Mouse (Mus musculus) myocyte (in vitro differentiated cells): ENCODE measurements around the gene Gabrd. TPM values are rescaled to one million over a fixed set of nuclear protein-coding genes. Genes with fewer than 3 reads are reported as not detected.
"Not testable (repeated sequence)": the region's sequence is repeated elsewhere in the genome, so short reads cannot be mapped to it uniquely, and the experiment has no call there.

Experiments
- H3K27me3 ChIP-seq: one replicate; pipeline ENCODE4 v1.6.1; 2011; ENCODE audit not compliant: control insufficient read depth, insufficient read depth, insufficient read length
- H3K36me3 ChIP-seq: one replicate; pipeline ENCODE4 v1.6.1; 2011; ENCODE audit not compliant: control insufficient read depth, insufficient read depth
- H3K4me2 ChIP-seq: one replicate; pipeline ENCODE4 v1.6.1; 2011; ENCODE audit warnings: low read depth, control low read depth
- H3K4me3 ChIP-seq: one replicate; pipeline ENCODE4 v1.5.1; 2011; ENCODE audit warnings: mild to moderate bottlenecking, control low read depth, moderate library complexity
- H3K79me2 ChIP-seq: one replicate; pipeline ENCODE4 v1.6.1; 2011; ENCODE audit not compliant: control insufficient read depth, insufficient read depth
- H3ac ChIP-seq: one replicate; pipeline ENCODE4 v1.6.1; 2011; ENCODE audit not compliant: control insufficient read depth, insufficient read length
- CEBPB ChIP-seq: IDR thresholded peaks from 2 replicates; pipeline ENCODE4 v1.6.1; 2011; ENCODE audit warnings: mild to moderate bottlenecking, moderate library complexity; ENCODE audit not compliant: poor library complexity, insufficient read depth, severe bottlenecking
- E2F4 ChIP-seq: IDR thresholded peaks from one replicate; pipeline ENCODE4 v1.6.1; 2011; ENCODE audit warnings: mild to moderate bottlenecking, control low read depth, moderate library complexity; ENCODE audit not compliant: insufficient read depth
- MAX ChIP-seq: IDR thresholded peaks from one replicate; pipeline ENCODE4 v1.6.1; 2011; ENCODE audit warnings: low read depth, mild to moderate bottlenecking, control low read depth
- MYOD1 ChIP-seq, 3 experiments: IDR thresholded peaks; one replicate each; pipeline ENCODE4 v1.6.1; 2011; ENCODE audit warnings: control low read depth in 2 of 3, low read depth in 2 of 3, mild to moderate bottlenecking in 2 of 3, moderate library complexity in 1 of 3; ENCODE audit not compliant: insufficient read length in 2 of 3, control insufficient read depth in 1 of 3
- MYOG ChIP-seq, 3 experiments: IDR thresholded peaks; one replicate each; pipeline ENCODE4 v1.6.1; 2011; ENCODE audit warnings: control low read depth in 2 of 3, low read depth in 2 of 3, mild to moderate bottlenecking in 2 of 3; ENCODE audit not compliant: insufficient read length in 2 of 3, control insufficient read depth in 1 of 3, insufficient read depth in 1 of 3
- POLR2A ChIP-seq: IDR thresholded peaks from one replicate; pipeline ENCODE4 v1.6.1; 2011; ENCODE audit warnings: low read depth, mild to moderate bottlenecking, control low read depth, moderate library complexity; ENCODE audit not compliant: insufficient read length
- POLR2AphosphoS2 ChIP-seq: IDR thresholded peaks from one replicate; pipeline ENCODE4 v1.6.1; 2011; ENCODE audit warnings: low read depth, control low read depth; ENCODE audit not compliant: insufficient read length
- REST ChIP-seq: IDR thresholded peaks from one replicate; pipeline ENCODE4 v1.6.1; 2011; ENCODE audit warnings: mild to moderate bottlenecking, control low read depth, moderate library complexity; ENCODE audit not compliant: insufficient read depth, insufficient read length
- SRF ChIP-seq: IDR thresholded peaks from one replicate; pipeline ENCODE4 v1.6.1; 2011; ENCODE audit warnings: low read depth; ENCODE audit not compliant: control insufficient read depth, insufficient read length
- TCF12 ChIP-seq: IDR thresholded peaks from one replicate; pipeline ENCODE4 v1.6.1; 2011; ENCODE audit warnings: mild to moderate bottlenecking, control low read depth; ENCODE audit not compliant: poor library complexity, insufficient read depth, severe bottlenecking
- TCF3 ChIP-seq: IDR thresholded peaks from one replicate; pipeline ENCODE4 v1.6.1; 2011; ENCODE audit warnings: low read depth, control low read depth; ENCODE audit not compliant: insufficient read length
- USF1 ChIP-seq: IDR thresholded peaks from one replicate; pipeline ENCODE4 v1.6.1; 2011; ENCODE audit warnings: low read depth, mild to moderate bottlenecking, control low read depth, moderate library complexity
- polyA plus RNA-seq: library from polyadenylated mRNA; unstranded; fragments of >200 nt; fragmentation: generic; extraction: Trizol; gene quantifications from one replicate; pipeline ENCODE4 v1.2.1, GENCODE M21; 2012; ENCODE audit warnings: missing spikeins

Gabrd gene
- polyA plus RNA-seq, 1 experiment, result 0.10 TPM

GRCm38 (mm10) chr4:155428442-155428841 is 30.5 kb upstream of the Gabrd start:
- Histone ChIP-seq H3ac (no peak overlapping the region), H3K4me3 (no peak overlapping the region), H3K27me3 (peaks cover 78% of the 10 kb centered on the region), H3K79me2 (no peaks in the 10 kb centered on the region), H3K36me3 (no peaks in the 10 kb centered on the region), H3K4me2 (no peak overlapping the region)
- TF ChIP-seq MAX (no peak), E2F4 (no peak), POLR2A (no peak), MYOD1 (IDR thresholded peaks at IDR 0.05; ENCODE audit: control insufficient read depth in 1 of 3, insufficient read length in 2 of 3, low read depth in 2 of 3) (no peak), CEBPB (no peak), MYOG (IDR thresholded peaks at IDR 0.05; ENCODE audit: control insufficient read depth in 1 of 3, insufficient read depth in 1 of 3, insufficient read length in 2 of 3, low read depth in 2 of 3) (no peak), TCF12 (no peak)

GRCm38 (mm10) chr4:155426272-155426671 is 28.4 kb upstream of the Gabrd start:
- no peaks in the 10 kb centered on the region for H3K79me2 ChIP-seq
- no peak for TF ChIP-seq MAX
- no peak for TF ChIP-seq CEBPB
- H3K4me2 ChIP-seq, result no peak overlapping the region
- peaks cover 79% of the 10 kb centered on the region for H3K27me3 ChIP-seq
- H3ac ChIP-seq, result no peak overlapping the region
- H3K4me3 ChIP-seq, result no peak overlapping the region
- H3K36me3 ChIP-seq, result no peaks in the 10 kb centered on the region

GRCm38 (mm10) chr4:155423988-155424387 is 26.1 kb upstream of the Gabrd start:
- H3ac ChIP-seq, result no peak overlapping the region
- TF ChIP-seq TCF3 (no peak), SRF (no peak), MYOG (IDR thresholded peaks at IDR 0.05; ENCODE audit: control insufficient read depth in 1 of 3, insufficient read depth in 1 of 3, insufficient read length in 2 of 3, low read depth in 2 of 3) (no peak), REST (no peak), MYOD1 (IDR thresholded peaks at IDR 0.05; ENCODE audit: control insufficient read depth in 1 of 3, insufficient read length in 2 of 3, low read depth in 2 of 3) (no peak), CEBPB (no peak), POLR2AphosphoS2 (no peak), USF1 (no peak)
- H3K4me3 ChIP-seq, result no peak overlapping the region

GRCm38 (mm10) chr4:155421412-155422370 is 23.8 kb upstream of the Gabrd start:
- H3K27me3 ChIP-seq, result peaks cover 56% of the 10 kb centered on the region
- not testable (repeated sequence) for H3ac ChIP-seq, H3K36me3 ChIP-seq, H3K4me3 ChIP-seq, H3K79me2 ChIP-seq, H3K4me2 ChIP-seq

More at GRCm38 (mm10) chr4:155423988-155424387, 26.1 kb upstream of the Gabrd start:
- Histone ChIP-seq H3K36me3 (no peaks in the 10 kb centered on the region), H3K27me3 (peaks cover 75% of the 10 kb centered on the region), H3K79me2 (no peaks in the 10 kb centered on the region), H3K4me2 (no peak overlapping the region)

- no peak for TF ChIP-seq USF1
- no peak for TF ChIP-seq MYOG (IDR thresholded peaks at IDR 0.05; ENCODE audit: control insufficient read depth in 1 of 3, insufficient read depth in 1 of 3, insufficient read length in 2 of 3, low read depth in 2 of 3)
- no peak for TF ChIP-seq MAX
- Histone ChIP-seq H3K79me2 (no peaks in the 10 kb centered on the region), H3K4me3 (no peak overlapping the region), H3ac (no peak overlapping the region), H3K27me3 (peaks cover 41% of the 10 kb centered on the region), H3K36me3 (no peaks in the 10 kb centered on the region), H3K4me2 (no peak overlapping the region)
Measured at GRCm38 (mm10) chr4:155420137-155420536, 22.2 kb upstream of the Gabrd start.

- TF ChIP-seq CEBPB (no peak), REST (no peak), TCF12 (no peak), E2F4 (no peak), MYOD1 (IDR thresholded peaks at IDR 0.05; ENCODE audit: control insufficient read depth in 1 of 3, insufficient read length in 2 of 3, low read depth in 2 of 3) (no peak), POLR2A (no peak), MAX (no peak), TCF3 (no peak), MYOG (IDR thresholded peaks at IDR 0.05; ENCODE audit: control insufficient read depth in 1 of 3, insufficient read depth in 1 of 3, insufficient read length in 2 of 3, low read depth in 2 of 3) (no peak), USF1 (no peak)
- no peaks in the 10 kb centered on the region for H3K79me2 ChIP-seq
- no peak overlapping the region for H3K4me3 ChIP-seq
- H3K4me2 ChIP-seq, result no peak overlapping the region
- no peak overlapping the region for H3ac ChIP-seq
- H3K27me3 ChIP-seq, result peaks cover 9% of the 10 kb centered on the region
- H3K36me3 ChIP-seq, result no peaks in the 10 kb centered on the region
Measured at GRCm38 (mm10) chr4:155414656-155415235, 16.8 kb upstream of the Gabrd start.
